Comparison of ENCODE assay signal across 9 mouse cellular contexts in genomic region chr4:149081528-149081927, GRCm38 (mm10). TPM values are rescaled to one million over a fixed set of nuclear protein-coding genes. Genes with fewer than 3 reads are reported as not detected.
DNase-seq lines count a peak whose midpoint lies in the region; ATAC-seq and TF ChIP-seq lines count a peak whose summit lies in the region.
"Had no signal": no experiment of that assay in that cellular context is flagged by ENCODE, and none has a peak within 500 bp of the region (broad histone marks: within the 10 kb centered on the region; RNA-seq: fewer than 3 reads in every experiment).

No protein-coding gene starts in this region.

- H3K36me3 ChIP-seq in forebrain, embryonic 16.5 days (ENCODE audit: control insufficient read depth, insufficient read depth), result no peaks in the 10 kb centered on the region
- H3K36me3 ChIP-seq in forebrain, postnatal 0 days (ENCODE audit: insufficient read depth), result no peaks in the 10 kb centered on the region
- H3K36me3 ChIP-seq in heart, embryonic 11.5 days (ENCODE audit: control insufficient read depth, insufficient read depth, low read length), result peaks cover 2% of the 10 kb centered on the region; the same call in 1 of the 2 replicates

- H3K9me3 ChIP-seq in forebrain, embryonic 16.5 days (ENCODE audit: control insufficient read depth, low read length), result no peaks in the 10 kb centered on the region
- no peaks in the 10 kb centered on the region for H3K9me3 ChIP-seq in forebrain, postnatal 0 days (ENCODE audit: low read length)
- no peaks in the 10 kb centered on the region for H3K9me3 ChIP-seq in heart, embryonic 11.5 days (replicated peaks; ENCODE audit: control insufficient read depth, low read length)
- H3K9me3 ChIP-seq: megakaryocyte, embryonic 14.5 days had no signal

- no peak overlapping the region for H3K9ac ChIP-seq in forebrain, embryonic 16.5 days (replicated peaks; ENCODE audit: low read depth, low read length)
- no peak overlapping the region for H3K9ac ChIP-seq in forebrain, postnatal 0 days
- H3K9ac ChIP-seq in heart, embryonic 11.5 days (ENCODE audit: low read depth, low read length), result 0 out of 2 replicates have a peak overlapping the region, but pooled peaks have one; percentile 2

- no peak overlapping the region for H3K4me3 ChIP-seq in forebrain, embryonic 16.5 days (replicated peaks; ENCODE audit: low read length)
- H3K4me3 ChIP-seq in forebrain, postnatal 0 days (ENCODE audit: low read depth, low read length), result no peak overlapping the region
- no peak overlapping the region for H3K4me3 ChIP-seq in heart, embryonic 11.5 days (ENCODE audit: low read depth, low read length)
- H3K4me3 ChIP-seq: megakaryocyte, embryonic 14.5 days had no signal

- WGBS in forebrain, embryonic 16.5 days, result 60% methylated on average over 17 of the region's 17 CpGs
- WGBS in forebrain, postnatal 0 days, result 50% methylated on average over 17 of the region's 17 CpGs
- WGBS in heart, embryonic 11.5 days (ENCODE audit: insufficient replicate concordance), result 74% methylated on average over 17 of the region's 17 CpGs

- H3K27ac ChIP-seq in forebrain, embryonic 16.5 days (ENCODE audit: low read length), result no peak overlapping the region
- H3K27ac ChIP-seq in forebrain, postnatal 0 days (ENCODE audit: low read depth, low read length), result no peak overlapping the region
- no peak overlapping the region; the same call in 1 of the 2 replicates for H3K27ac ChIP-seq in heart, embryonic 11.5 days (ENCODE audit: low read depth, low read length)

- no peak for DNase-seq in forebrain, postnatal 0 days
- DNase-seq in brain, embryonic 14.5 days (ENCODE audit: low read depth), result peak; percentile 70
- DNase-seq in kidney, postnatal 10 days, result peak; percentile 91
- DNase-seq in ovary, postnatal 10 days (ENCODE audit: low spot score), result peak; percentile 38
- no peak for DNase-seq in B cell, adult 2 months

- no peak for TF ChIP-seq POLR2A in brain, embryonic 14.5 days (IDR thresholded peaks at IDR 0.05; ENCODE audit: borderline replicate concordance, extremely low read depth, insufficient read depth, insufficient read length, poor library complexity, severe bottlenecking)

- 0 out of 2 replicates have a peak, but pooled peaks have one; percentile 20 for ATAC-seq in forebrain, embryonic 16.5 days
- no peak for ATAC-seq in forebrain, postnatal 0 days
- peak; percentile 53; the same call in 1 of the 2 replicates for ATAC-seq in heart, embryonic 11.5 days (replicated peaks; ENCODE audit: insufficient number of reproducible peaks, low FRiP score, low TSS enrichment)
- no peak for ATAC-seq in monocyte, adult 5-6 weeks (replicated peaks; ENCODE audit: insufficient number of reproducible peaks, low FRiP score, low TSS enrichment, poor library complexity, severe bottlenecking)

- no peak overlapping the region for H3K4me2 ChIP-seq in forebrain, embryonic 16.5 days (ENCODE audit: low read length)
- H3K4me2 ChIP-seq in forebrain, postnatal 0 days (ENCODE audit: low read depth), result no peak overlapping the region
- H3K4me2 ChIP-seq in heart, embryonic 11.5 days, result no peak overlapping the region

- no peaks in the 10 kb centered on the region for H3K27me3 ChIP-seq in forebrain, embryonic 16.5 days (replicated peaks; ENCODE audit: control insufficient read depth, insufficient read depth, low read length)
- no peaks in the 10 kb centered on the region for H3K27me3 ChIP-seq in forebrain, postnatal 0 days (ENCODE audit: insufficient read depth, low read length)
- H3K27me3 ChIP-seq in heart, embryonic 11.5 days (ENCODE audit: control insufficient read depth, insufficient read depth, low read length), result no peaks in the 10 kb centered on the region
- H3K27me3 ChIP-seq: megakaryocyte, embryonic 14.5 days had no signal

- peaks cover 8% of the 10 kb centered on the region for H3K4me1 ChIP-seq in forebrain, embryonic 16.5 days (replicated peaks; ENCODE audit: control insufficient read depth, insufficient read depth, low read length)
- 0 out of 2 replicates have a peak, but pooled peaks cover 4% of the 10 kb centered on the region for H3K4me1 ChIP-seq in forebrain, postnatal 0 days (ENCODE audit: insufficient read depth)
- peaks cover 17% of the 10 kb centered on the region for H3K4me1 ChIP-seq in heart, embryonic 11.5 days (ENCODE audit: control insufficient read depth, insufficient read depth, low read length)

- no peak for TF ChIP-seq CTCF in forebrain, postnatal 0 days (IDR thresholded peaks at IDR 0.05; ENCODE audit: low read depth)
- TF ChIP-seq CTCF in brain, embryonic 14.5 days (IDR thresholded peaks at IDR 0.05; ENCODE audit: borderline replicate concordance, extremely low read depth, insufficient read depth, insufficient read length), result no peak

RNA-seq across cellular contexts. Expression of gene Pex14, which starts 18.1 kb away (rescaled TPM):
- 53.7 and 56.9 TPM in 2 replicates for polyA plus RNA-seq in forebrain, embryonic 16.5 days (2015; fragmentation: Nextera tagmentation; extraction: Ambion mirVana)
- 61.3 and 66.5 TPM in 2 replicates for total RNA-seq in forebrain, postnatal 0 days (2014; rRNA removed)
- polyA plus RNA-seq in forebrain, postnatal 0 days (2015; fragmentation: Nextera tagmentation; extraction: Ambion mirVana), result 64.8 and 66.6 TPM in 2 replicates
- 27.8 and 35.1 TPM in 2 replicates for polyA plus RNA-seq in brain, embryonic 14.5 days (2012; rRNA removed)
- 33.5 and 37.2 TPM in 2 replicates for polyA plus RNA-seq in heart, embryonic 11.5 days (2014; fragmentation: Nextera tagmentation; extraction: Ambion mirVana)
- total RNA-seq in monocyte, adult 5-6 weeks (2017), result 12.8 to 25.2 TPM (median 24.0 TPM) in 3 replicates

RNA-seq across cellular contexts. Expression of gene Dffa, which starts 22.4 kb away (rescaled TPM):
- polyA plus RNA-seq in forebrain, embryonic 16.5 days (2015; fragmentation: Nextera tagmentation; extraction: Ambion mirVana), result 24.0 and 26.3 TPM in 2 replicates
- total RNA-seq in forebrain, postnatal 0 days (2014; rRNA removed), result 18.0 and 20.2 TPM in 2 replicates
- 22.3 and 24.3 TPM in 2 replicates for polyA plus RNA-seq in forebrain, postnatal 0 days (2015; fragmentation: Nextera tagmentation; extraction: Ambion mirVana)
- 28.3 and 28.5 TPM in 2 replicates for polyA plus RNA-seq in brain, embryonic 14.5 days (2012; rRNA removed)
- polyA plus RNA-seq in heart, embryonic 11.5 days (2014; fragmentation: Nextera tagmentation; extraction: Ambion mirVana), result 34.2 and 35.9 TPM in 2 replicates
- 10.0 to 20.6 TPM (median 15.7 TPM) in 3 replicates for total RNA-seq in monocyte, adult 5-6 weeks (2017)

RNA-seq across cellular contexts. Expression of gene Cort, which starts 45.0 kb away (rescaled TPM):
- 1.4 and 1.8 TPM in 2 replicates for polyA plus RNA-seq in forebrain, embryonic 16.5 days (2015; fragmentation: Nextera tagmentation; extraction: Ambion mirVana)
- 4.5 and 7.5 TPM in 2 replicates for total RNA-seq in forebrain, postnatal 0 days (2014; rRNA removed)
- polyA plus RNA-seq in forebrain, postnatal 0 days (2015; fragmentation: Nextera tagmentation; extraction: Ambion mirVana), result 7.8 and 10.9 TPM in 2 replicates
- 0.11 and 0.46 TPM in 2 replicates for polyA plus RNA-seq in brain, embryonic 14.5 days (2012; rRNA removed)
- polyA plus RNA-seq in heart, embryonic 11.5 days (2014; fragmentation: Nextera tagmentation; extraction: Ambion mirVana), result 0.24 and 0.46 TPM in 2 replicates
- not detected in 3 replicates for total RNA-seq in monocyte, adult 5-6 weeks (2017)

RNA-seq across cellular contexts. Expression of gene Cenps, which starts 55.9 kb away (rescaled TPM):
- 22.2 and 24.9 TPM in 2 replicates for polyA plus RNA-seq in forebrain, embryonic 16.5 days (2015; fragmentation: Nextera tagmentation; extraction: Ambion mirVana)
- total RNA-seq in forebrain, postnatal 0 days (2014; rRNA removed), result 6.5 and 8.2 TPM in 2 replicates
- 15.9 and 22.5 TPM in 2 replicates for polyA plus RNA-seq in forebrain, postnatal 0 days (2015; fragmentation: Nextera tagmentation; extraction: Ambion mirVana)
- 15.1 and 20.2 TPM in 2 replicates for polyA plus RNA-seq in brain, embryonic 14.5 days (2012; rRNA removed)
- 30.1 and 33.3 TPM in 2 replicates for polyA plus RNA-seq in heart, embryonic 11.5 days (2014; fragmentation: Nextera tagmentation; extraction: Ambion mirVana)
- total RNA-seq in monocyte, adult 5-6 weeks (2017), result 0.58 to 4.5 TPM in 2 of 3 replicates, not detected in the other

Comparison
In these comparisons a context has a peak if more than half of its experiments do, and no peak if none do; other contexts are left out.
1. ATAC-seq: peak in forebrain, embryonic 16.5 days (single experiment) and heart, embryonic 11.5 days (single experiment); none in forebrain, postnatal 0 days (single experiment) and monocyte, adult 5-6 weeks (single experiment).
2. DNase-seq: peak in brain, embryonic 14.5 days (single experiment), kidney, postnatal 10 days (single experiment) and ovary, postnatal 10 days (single experiment); none in forebrain, postnatal 0 days (single experiment) and B cell, adult 2 months (0 of 2).